Mouse (Mus musculus) kidney, postnatal 0 days (tissue): ENCODE data around the gene Prkg1. TPM values are rescaled to one million over a fixed set of nuclear protein-coding genes. Genes with fewer than 3 reads are reported as not detected.

Source experiments
- ATAC-seq: fragments of 200-750 bp; cut with Nextera tagmentation; replicated peaks from 2 replicates; pipeline ENCODE4 v1.8.0; 2017; ENCODE audit warnings: low read depth, moderate number of reproducible peaks, moderate TSS enrichment, moderate library complexity; ENCODE audit not compliant: low FRiP score
- DNase-seq: peaks from one replicate; pipeline ENCODE4 v3.0.0-alpha.2; 2016; ENCODE audit warnings: low spot score
- H3K27ac ChIP-seq: fragments of 300-500 bp; sonication (generic); 2 replicates; pipeline ENCODE4 v1.5.1; 2014; ENCODE audit warnings: mild to moderate bottlenecking
- H3K27me3 ChIP-seq: fragments of 300-500 bp; sonication (generic); 2 replicates; pipeline ENCODE4 v1.6.1; 2014; ENCODE audit warnings: low read length, mixed read lengths; ENCODE audit not compliant: insufficient read depth
- H3K36me3 ChIP-seq: fragments of 300-500 bp; sonication (generic); 2 replicates; pipeline ENCODE4 v1.6.1; 2014; ENCODE audit warnings: low read length, mixed read lengths; ENCODE audit not compliant: insufficient read depth
- H3K4me1 ChIP-seq: fragments of 300-500 bp; sonication (generic); replicated peaks from 2 replicates; pipeline ENCODE4 v1.6.1; 2014; ENCODE audit warnings: antibody characterized with exemption, low read length, mixed read lengths; ENCODE audit not compliant: insufficient read depth
- H3K4me2 ChIP-seq: fragments of 300-500 bp; sonication (generic); 2 replicates; pipeline ENCODE4 v1.6.1; 2014; ENCODE audit warnings: mild to moderate bottlenecking, low read length, moderate library complexity, mixed read lengths
- H3K4me3 ChIP-seq: fragments of 300-500 bp; sonication (generic); replicated peaks from 2 replicates; pipeline ENCODE4 v1.5.1; 2014; ENCODE audit warnings: low read depth, low read length
- H3K9ac ChIP-seq: fragments of 300-500 bp; sonication (generic); 2 replicates; pipeline ENCODE4 v1.6.1; 2014; ENCODE audit warnings: low read depth, low read length
- H3K9me3 ChIP-seq: fragments of 300-500 bp; sonication (generic); replicated peaks from 2 replicates; pipeline ENCODE4 v1.6.1; 2016; ENCODE audit warnings: low read length, inconsistent platforms, mixed read lengths
- CTCF ChIP-seq: IDR thresholded peaks from 2 replicates; pipeline ENCODE4 v1.5.1; 2016; ENCODE audit warnings: antibody characterized with exemption, low read depth, mild to moderate bottlenecking, moderate library complexity
- WGBS: fragments of 180-500 bp; shearing (Covaris S2); extraction: QIAGEN DNeasy Blood & Tissue Kit; methylation state at CpG from one replicate; pipeline ENCODE4 v1.1.7; 2014; 5-methylcytosine and 5-hydroxymethylcytosine counted together
- polyA plus RNA-seq: library from polyadenylated mRNA; unstranded; fragments of >200 nt; fragmentation: Nextera tagmentation; extraction: Ambion mirVana; gene quantifications from 2 replicates; pipeline ENCODE4 v1.2.1, GENCODE M21; 2015

Gene Prkg1
- polyA plus RNA-seq, 1 experiment from 2014 or later = 2.3 TPM

- H3K27ac ChIP-seq = no peak overlapping the region
- 0 out of 2 replicates have a peak, but pooled peaks cover 4% of the 10 kb centered on the region for H3K4me1 ChIP-seq
- DNase-seq (peak; percentile 83), ATAC-seq (no peak)
- H3K9ac ChIP-seq = no peak overlapping the region
- no peaks in the 10 kb centered on the region for H3K36me3 ChIP-seq
- no peaks in the 10 kb centered on the region for H3K27me3 ChIP-seq
- H3K9me3 ChIP-seq = no peaks in the 10 kb centered on the region
- WGBS = 9% methylated on average over 4 of the region's 4 CpGs
- TF ChIP-seq CTCF = no peak
- no peak overlapping the region for H3K4me2 ChIP-seq
- H3K4me3 ChIP-seq = no peak overlapping the region
Measured at GRCm38 (mm10) chr19:31114690-31115089, 650.1 kb downstream of the Prkg1 start.

GRCm38 (mm10) chr19:31106835-31107554, 657.8 kb downstream of the Prkg1 start:
- ATAC-seq = no peak
- WGBS = 42% methylated on average over 9 of the region's 9 CpGs

GRCm38 (mm10) chr19:31106036-31106435, 658.8 kb downstream of the Prkg1 start:
- Histone ChIP-seq H3K27me3 (no peaks in the 10 kb centered on the region), H3K4me1 (0 out of 2 replicates have a peak, but pooled peaks cover 3% of the 10 kb centered on the region), H3K36me3 (no peaks in the 10 kb centered on the region), H3K4me2 (no peak overlapping the region), H3K9me3 (no peaks in the 10 kb centered on the region), H3K9ac (no peak overlapping the region), H3K4me3 (no peak overlapping the region), H3K27ac (no peak overlapping the region)
- DNase-seq (no peak), ATAC-seq (no peak)
- no peak for TF ChIP-seq CTCF
- whole genome bisulfite sequencing = 47% methylated on average over 3 of the region's 3 CpGs

More at GRCm38 (mm10) chr19:31106835-31107554, 657.8 kb downstream of the Prkg1 start:
- 0 out of 2 replicates have a peak, but pooled peaks cover 3% of the 10 kb centered on the region for H3K4me1 ChIP-seq
- H3K9me3 ChIP-seq = no peaks in the 10 kb centered on the region
- no peak overlapping the region for H3K4me3 ChIP-seq
- no peak overlapping the region for H3K4me2 ChIP-seq
- H3K9ac ChIP-seq = no peak overlapping the region
- TF ChIP-seq CTCF = no peak
- H3K27me3 ChIP-seq = no peaks in the 10 kb centered on the region
- no peak for DNase-seq
- H3K36me3 ChIP-seq = no peaks in the 10 kb centered on the region
- no peak overlapping the region for H3K27ac ChIP-seq

- Histone ChIP-seq H3K9ac (no peak overlapping the region), H3K4me2 (no peak overlapping the region), H3K4me3 (no peak overlapping the region), H3K36me3 (no peaks in the 10 kb centered on the region), H3K27me3 (no peaks in the 10 kb centered on the region), H3K4me1 (0 out of 2 replicates have a peak, but pooled peaks cover 3% of the 10 kb centered on the region), H3K9me3 (no peaks in the 10 kb centered on the region), H3K27ac (no peak overlapping the region)
- 76% methylated on average over 6 of the region's 6 CpGs for WGBS
- DNase-seq = no peak
- no peak for ATAC-seq
- TF ChIP-seq CTCF = no peak
Measured at GRCm38 (mm10) chr19:31104764-31105163, 660.1 kb downstream of the Prkg1 start.

GRCm38 (mm10) chr19:31099369-31099768, 665.5 kb downstream of the Prkg1 start:
- ATAC-seq (no peak), DNase-seq (no peak)
- no peak overlapping the region for H3K9ac ChIP-seq
- no peaks in the 10 kb centered on the region for H3K4me1 ChIP-seq
- H3K27ac ChIP-seq = no peak overlapping the region
- no peak overlapping the region for H3K4me3 ChIP-seq
- no peaks in the 10 kb centered on the region for H3K27me3 ChIP-seq
- H3K4me2 ChIP-seq = no peak overlapping the region
- H3K9me3 ChIP-seq = no peaks in the 10 kb centered on the region
- WGBS = 76% methylated on average over 3 of the region's 3 CpGs
- TF ChIP-seq CTCF = no peak
- H3K36me3 ChIP-seq = no peaks in the 10 kb centered on the region

GRCm38 (mm10) chr19:31097857-31098256, 667.0 kb downstream of the Prkg1 start:
- no peak for ATAC-seq
- no peaks in the 10 kb centered on the region for H3K27me3 ChIP-seq
- H3K9me3 ChIP-seq = no peaks in the 10 kb centered on the region
- no peak overlapping the region for H3K9ac ChIP-seq
- H3K36me3 ChIP-seq = no peaks in the 10 kb centered on the region
- WGBS = 72% methylated on average over 3 of the region's 3 CpGs
- DNase-seq = no peak
- no peak overlapping the region for H3K4me2 ChIP-seq
- no peak overlapping the region for H3K4me3 ChIP-seq
- H3K27ac ChIP-seq = no peak overlapping the region
- H3K4me1 ChIP-seq = no peaks in the 10 kb centered on the region
- no peak for TF ChIP-seq CTCF
